Mouse (Mus musculus) cerebellum, postnatal 14 days (tissue): ENCODE measurements around the gene Mvk.

Experiments used
- DNase-seq, 2 experiments: peaks; one replicate each; pipeline ENCODE4 v3.0.0; 2021; ENCODE audit warnings: mixed read lengths in 2 of 2

Gene Mvk

DNA sequence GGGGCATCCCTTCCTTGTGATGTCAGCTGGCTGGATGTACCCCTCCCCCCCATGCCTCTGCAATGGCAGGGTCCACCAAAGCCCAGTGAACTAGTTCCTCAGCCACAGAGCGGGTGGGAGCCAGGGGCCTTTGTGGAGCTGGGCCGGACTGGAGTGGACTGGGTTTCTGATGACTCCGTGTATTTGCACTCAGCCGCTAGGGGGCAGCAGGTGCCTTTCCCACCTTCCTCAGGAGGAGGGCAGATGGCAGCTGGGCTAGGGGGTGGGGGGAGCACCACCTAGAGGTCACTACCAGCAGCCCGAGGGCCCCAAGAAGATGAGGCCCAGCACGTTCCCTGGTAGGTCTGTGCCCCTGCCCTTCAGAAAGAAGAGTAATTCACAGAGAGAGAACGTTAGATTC is 17.2 kb downstream of the Mvk start:
- DNase-seq, result peak; percentile 84 to 93

DNA sequence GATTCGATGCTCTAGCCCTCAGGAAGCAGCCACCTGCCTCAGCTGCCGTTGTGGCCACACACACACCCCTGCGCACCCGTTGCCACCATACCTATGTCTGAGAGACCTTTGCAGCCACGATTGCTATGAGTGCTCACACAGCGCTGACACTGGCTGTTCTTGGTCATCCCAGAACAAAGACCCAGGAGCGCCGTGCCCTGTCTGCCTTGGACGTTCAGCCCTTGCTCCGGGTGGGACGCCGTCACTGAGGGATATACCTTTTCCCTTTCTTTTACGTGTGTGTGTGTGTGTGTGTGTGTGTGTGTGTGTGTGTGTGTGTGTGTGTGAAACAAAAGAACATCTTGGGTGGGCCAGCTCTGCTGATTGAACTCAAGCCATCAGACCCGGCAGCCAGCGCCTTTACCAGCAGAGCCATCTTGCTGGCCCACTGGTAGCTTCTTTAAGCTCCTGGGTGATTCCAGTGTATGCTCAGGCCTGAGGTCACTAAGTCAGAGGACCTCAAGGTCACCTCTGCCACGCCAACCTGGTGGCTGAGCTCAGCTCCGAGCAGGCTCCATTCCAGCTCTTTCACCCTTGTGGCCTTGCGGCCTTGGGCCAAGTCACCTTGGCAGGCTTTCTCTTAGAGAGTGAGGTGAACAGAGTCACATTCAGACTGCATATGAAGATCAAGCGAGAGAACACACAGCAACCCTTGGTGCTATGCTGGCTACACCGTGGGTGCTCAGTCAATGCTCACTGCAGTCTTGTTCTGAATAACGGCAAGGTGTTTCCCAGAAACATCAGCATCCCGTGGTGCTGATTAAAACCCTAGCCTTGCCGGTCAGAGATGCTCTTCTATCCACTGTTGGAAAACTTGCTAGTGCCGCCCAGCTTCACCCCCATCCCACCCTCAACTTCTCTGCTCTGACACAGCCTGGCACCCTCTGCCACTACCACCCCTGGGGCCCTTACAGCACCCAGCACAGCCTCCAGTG is 18.3 kb downstream of the Mvk start:
- no peak for DNase-seq

DNA sequence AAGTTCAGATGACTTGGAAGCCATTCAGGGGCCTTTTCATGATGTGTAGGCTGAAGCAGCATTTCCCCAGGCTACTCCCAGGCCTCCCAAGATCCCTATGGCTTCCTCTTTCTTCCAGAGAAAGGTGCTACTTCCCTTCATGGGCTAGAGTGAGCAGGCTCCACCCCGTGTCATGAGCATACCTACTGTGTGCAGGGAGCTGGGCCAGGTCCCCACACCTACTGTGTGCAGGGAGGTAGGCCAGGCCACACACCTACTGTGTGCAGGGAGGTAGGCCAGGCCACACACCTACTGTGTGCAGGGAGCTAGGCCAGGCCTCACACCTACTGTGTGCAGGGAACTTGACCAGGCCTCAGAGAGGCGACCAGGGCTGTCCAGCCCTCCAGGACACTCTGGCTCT is 20.5 kb downstream of the Mvk start:
- no peak for DNase-seq

DNA sequence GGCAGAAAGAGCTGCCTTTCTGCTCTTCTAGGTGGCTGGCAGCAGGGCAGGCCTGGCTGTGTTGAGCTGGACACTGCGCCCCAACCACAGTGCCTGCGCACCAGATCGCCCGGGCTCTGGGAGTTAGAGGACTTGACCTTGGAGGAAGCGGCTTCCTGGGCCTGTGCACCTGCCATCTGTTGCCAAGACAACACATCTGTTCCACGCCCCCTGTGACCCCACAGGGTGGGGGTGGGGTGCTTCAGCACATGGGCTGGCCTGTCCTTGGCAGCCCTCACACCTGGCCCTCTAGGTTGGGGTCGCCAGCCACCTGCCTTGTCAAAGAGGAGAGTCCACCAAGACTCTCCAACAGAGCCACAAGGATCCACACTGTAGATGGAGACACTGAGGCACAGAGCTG is 21.6 kb downstream of the Mvk start:
- DNase-seq, result no peak

DNA sequence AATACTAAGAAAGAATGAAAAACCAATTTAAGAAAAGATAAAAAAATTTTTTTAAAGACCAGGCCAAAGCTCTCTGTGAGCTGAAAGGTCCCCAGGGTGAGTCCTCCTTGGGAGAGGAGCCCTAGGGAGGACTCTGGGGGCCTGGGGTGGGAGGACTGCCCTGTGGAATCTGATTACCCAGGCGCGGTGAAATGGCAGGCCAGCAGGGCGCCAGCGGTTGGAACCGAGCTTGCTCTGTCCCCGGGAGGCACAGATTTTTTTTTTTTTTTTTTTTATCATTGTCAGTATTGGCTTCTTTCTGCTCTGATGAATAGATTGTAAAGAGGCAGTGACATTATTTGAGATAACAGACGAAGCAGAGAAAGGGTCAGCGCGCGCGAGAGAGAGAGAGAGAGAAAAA is 22.9 kb downstream of the Mvk start:
- DNase-seq, result no peak

DNA sequence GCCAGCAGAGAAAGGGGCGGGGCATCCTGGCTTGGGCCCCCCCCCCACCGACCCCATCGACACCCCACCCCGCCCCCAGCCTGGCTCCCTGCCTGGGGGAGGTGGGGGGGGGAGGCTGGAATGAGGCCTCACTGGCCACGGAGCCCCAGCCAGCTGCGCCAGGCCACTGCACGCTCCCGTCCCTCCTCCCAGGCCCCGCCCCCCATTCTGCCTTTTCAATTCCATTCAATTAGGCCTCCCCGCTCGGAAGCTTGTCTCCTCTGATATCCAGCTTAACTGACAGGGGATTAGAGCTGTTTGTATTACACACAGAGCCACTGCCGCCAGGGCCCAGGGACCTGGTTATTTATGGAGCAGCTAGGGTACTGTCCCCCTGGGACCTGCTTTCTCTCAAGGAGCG is 23.4 kb downstream of the Mvk start:
- peak; percentile 61 to 79 for DNase-seq

DNA sequence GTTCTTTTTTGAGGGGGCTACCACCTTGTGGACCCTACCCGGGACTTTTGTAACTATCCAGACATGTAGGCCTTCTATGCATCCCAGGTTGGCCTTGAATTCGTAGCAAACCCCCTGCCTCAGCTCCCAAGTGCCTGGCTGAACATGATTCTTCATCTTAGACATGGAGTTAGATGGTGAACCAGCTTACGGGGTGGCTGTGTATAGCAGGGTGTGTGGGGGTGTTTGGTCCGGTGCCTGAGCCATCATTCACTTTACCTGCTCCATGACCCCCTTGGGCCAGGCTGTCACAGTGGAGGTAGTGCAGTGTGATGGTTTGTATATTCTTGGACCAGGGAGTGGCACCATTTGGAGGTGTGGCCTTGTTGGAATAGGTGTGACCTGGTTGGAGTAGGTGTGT is 23.9 kb downstream of the Mvk start:
- DNase-seq, result no peak

DNA sequence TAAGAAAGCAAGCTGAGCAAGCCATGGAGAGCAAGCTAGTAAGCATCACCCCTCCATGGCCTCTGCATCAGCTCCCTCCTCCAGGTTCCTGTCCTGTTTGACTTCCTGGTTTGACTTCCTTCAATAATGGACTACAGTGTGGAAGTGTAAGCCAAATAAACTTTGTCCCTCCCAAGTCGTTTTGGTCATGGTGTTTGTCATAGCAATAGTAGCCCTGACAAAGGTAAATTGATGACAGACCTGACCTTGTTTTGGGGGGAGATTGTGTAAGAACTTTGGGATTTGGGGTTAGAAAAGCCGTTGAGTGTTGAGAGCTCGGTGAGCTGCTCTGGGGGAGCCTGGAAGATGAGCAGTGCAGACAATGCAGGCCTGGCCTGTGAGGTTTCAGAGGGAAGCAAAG is 26.3 kb downstream of the Mvk start:
- no peak for DNase-seq

DNA sequence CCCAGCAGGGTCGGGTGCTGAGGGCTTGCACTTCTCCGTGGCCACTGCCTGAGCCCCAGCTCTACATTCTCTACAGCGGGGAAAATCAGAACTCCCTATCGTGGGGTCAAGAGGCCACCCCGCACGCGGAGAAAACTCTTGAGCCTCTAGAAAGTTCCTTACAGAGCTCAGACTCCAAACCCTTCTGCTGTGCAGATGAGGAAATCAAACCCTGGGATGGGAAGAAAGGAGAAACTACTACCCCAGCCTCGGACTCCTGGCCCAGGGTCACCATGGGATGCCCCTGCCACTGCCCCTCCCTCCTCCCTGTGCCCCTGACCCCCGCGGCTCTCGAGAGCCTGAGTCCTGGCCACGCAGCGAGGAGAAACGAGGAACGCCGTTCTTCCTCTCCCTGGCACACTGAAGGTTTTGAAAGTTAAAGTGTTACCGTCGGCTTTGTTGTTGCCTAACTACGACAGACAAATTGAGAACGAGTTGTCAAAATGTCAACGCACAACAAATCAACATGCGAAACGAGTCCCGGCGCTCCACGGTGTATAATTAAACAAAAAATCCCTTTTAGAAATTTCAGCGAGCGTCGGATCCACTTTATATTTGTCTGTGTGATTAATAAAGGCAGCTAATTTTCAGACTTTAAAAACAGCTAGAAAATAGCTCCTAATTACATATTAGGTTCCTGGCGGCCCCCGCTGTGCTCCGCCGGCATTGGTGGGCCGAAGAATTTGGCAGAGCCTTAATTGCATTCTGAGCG is 30.8 kb downstream of the Mvk start:
- no peak for DNase-seq

DNA sequence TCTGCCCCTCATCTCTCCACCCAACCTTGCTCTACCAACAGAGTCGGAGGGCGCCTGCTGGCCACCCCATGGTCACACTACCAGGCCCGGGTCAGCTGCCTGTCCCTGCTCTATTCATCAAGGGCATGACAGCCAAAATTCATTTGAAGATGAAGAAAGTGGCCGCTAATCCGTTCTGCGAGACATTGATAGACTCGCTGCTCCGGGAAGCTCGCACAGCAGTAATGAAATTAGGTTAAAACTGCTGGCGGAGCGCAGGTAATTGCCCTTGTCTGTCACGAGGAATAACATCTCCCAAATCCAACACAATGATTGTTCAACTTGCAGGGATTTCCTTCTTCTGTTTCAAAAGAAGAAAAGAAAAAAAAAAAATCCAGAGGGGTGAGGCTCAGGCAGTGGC is 34.2 kb downstream of the Mvk start:
- no peak for DNase-seq

DNA sequence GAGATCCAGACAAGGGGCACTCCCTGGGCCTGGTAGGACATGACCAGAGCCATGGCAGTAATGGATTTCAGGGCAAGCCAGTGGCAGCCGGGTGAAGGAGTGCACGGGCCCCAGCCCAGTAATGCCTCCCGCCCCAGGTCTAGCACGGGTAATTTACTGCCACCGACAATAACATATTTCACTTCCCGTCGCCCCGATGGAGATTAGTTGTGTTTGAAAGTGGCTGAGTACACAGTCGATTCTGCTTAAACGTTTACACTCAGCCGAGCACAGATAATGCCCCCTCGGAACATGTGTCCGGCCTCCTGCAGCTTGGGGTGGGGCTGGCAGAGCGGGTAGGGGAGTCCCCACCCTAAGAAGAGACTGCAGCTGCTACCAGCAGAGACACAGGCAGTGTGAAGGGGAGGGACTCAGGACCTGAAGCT is 38.5 kb downstream of the Mvk start:
- no peak for DNase-seq

DNA sequence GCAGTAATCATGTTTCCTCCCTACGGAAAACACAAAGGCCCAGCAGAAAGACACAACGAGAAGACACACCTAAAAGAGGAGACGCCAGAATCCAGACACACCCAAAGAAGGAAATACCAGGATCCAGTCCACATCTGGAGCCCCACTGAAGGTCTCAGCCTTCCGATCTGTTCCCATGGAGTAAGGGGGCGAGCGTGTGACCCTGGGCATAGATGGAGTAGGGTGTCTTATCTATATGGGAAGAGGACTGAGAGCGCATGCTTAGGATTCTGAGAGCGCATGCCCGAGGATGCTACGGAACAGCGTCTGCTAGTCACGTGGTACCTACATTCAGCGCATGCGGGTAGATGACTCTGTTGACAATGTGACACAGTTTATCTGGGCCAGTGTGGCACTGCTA is 41.6 kb downstream of the Mvk start:
- no peak for DNase-seq

DNA sequence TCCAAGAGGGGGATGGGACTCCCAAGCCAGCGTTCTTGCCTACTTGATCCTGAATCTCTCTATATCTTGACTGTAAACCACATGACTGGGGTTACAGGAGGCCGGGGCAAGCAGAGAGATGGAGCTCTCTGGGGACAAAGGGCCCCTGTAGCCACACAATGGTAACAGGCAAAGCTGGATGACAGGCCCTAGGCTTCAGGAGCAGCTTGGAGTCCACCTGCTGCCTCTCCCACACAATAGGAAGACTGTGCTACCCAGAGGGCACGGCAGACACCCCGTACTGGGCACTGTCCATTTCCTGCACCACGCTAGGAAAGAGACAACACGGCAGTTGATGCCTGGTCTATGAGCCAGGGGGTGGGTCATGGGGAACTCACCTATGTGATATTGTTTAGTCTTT is 45.5 kb downstream of the Mvk start:
- no peak for DNase-seq

DNA sequence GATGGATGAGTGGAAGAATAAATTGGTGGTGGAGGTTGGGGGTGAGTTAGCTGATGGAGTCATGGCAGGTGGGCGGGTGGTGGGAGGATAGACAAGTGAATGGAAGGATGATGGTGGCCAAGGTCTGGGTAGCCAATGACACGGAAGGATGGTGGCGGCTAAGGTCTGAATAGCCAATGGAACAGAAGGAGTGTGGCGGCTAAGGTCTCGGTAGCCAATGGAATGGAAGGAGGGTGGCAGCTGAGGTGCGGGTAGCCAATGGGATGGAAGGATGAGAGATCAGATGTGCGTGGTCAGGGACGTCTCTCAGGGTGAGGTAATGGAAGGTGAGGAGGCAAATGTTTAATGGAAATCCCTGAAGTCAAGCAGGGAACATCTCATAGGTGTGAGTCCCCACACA is 46.2 kb downstream of the Mvk start:
- DNase-seq, result no peak

DNA sequence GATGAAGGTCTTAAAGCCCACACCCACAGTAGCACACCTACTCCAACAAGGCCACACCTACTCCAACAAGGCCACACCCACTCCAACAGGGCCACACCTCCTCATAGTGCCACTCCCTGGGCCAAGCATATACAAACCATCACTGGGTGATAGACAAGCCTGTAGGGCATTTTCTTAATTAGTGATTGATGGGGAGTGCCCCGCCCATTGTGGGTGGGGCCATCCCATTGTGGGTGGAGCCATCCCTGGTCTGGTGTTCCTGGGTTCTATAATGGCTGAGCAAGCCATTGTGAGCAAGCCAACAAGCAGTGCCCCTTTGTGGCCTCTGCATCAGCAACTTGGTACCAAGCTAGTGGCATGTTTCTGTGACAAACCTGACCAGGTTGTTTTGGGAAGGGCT is 50.7 kb downstream of the Mvk start:
- DNase-seq, result no peak

DNA sequence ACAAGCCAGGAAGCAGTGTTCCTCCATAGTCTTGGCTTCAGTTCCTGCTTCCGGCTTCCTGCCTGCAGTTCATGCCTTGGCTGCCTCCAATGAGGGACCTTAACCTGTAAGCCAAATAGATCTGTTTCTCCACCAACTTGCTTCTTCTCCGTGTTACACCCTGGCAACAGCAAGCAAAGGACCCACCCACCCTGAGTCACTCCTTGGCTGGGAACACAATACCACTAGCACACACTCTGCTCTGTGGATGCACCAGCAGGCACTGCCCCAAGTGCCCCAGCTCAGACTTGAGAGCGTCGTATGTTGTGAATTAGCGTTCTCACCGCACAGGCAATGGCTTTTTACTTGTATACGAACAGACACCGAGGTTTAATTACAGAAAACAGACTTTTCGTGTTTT is 57.2 kb downstream of the Mvk start:
- DNase-seq, result no peak

DNA sequence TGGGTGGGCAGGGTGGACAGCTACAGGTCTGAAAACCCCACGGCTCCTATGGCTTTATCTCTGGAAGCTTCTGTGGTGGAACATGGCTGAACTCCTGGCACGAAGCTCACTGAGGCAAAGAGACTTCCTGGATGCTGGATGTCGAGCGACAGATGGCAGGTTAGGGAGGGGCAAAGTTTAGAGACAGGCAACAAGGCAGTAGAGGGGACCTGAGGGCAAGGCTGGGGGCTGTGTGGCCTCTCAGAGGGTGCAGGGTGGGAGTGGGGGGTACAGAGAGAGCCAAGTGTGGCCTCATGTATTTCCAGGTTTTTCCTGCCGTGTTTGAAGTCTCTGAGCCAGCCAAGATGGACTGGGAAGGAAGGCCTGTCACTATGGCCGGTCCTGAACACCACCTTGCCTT is 60.8 kb downstream of the Mvk start:
- no peak for DNase-seq

DNA sequence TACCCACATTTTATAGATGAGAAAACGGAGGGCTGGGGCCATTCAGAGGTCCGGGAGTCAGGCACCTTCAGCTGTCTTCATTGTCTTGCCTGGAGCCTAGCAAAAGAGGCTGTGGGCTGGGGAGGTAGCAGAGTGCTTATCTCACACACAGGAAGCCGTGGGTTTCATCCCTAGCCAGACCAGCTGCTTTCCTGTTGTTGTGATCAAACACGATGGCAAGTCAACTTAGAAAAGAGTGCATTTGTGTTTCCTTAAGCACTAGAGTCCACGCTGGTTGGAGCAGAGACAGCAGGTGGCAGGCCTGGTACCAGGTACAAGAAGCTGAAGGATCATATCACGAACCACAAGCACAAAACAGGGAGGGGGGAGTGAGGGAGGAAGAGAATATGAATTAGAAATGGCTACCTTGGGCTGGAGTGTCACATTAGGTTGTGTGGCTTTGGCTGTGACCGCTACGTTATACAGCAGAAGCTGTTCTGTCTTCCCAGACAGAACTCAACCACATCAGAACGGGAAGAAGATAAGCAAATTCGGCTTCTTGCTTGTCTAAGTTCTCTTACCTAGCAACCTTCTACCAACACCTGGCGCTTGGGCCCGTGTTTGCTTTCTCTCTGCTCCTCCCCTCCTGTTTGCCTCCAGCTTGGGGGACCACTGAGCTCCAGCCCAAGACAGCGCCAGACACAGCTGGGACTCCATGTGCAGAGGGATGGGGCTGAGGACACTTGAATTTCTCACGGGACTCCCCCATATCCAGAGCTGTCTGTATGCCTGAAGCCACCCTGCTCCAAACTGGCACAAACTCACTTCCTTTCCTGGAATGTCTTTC is 61.4 kb downstream of the Mvk start:
- no peak for DNase-seq

DNA sequence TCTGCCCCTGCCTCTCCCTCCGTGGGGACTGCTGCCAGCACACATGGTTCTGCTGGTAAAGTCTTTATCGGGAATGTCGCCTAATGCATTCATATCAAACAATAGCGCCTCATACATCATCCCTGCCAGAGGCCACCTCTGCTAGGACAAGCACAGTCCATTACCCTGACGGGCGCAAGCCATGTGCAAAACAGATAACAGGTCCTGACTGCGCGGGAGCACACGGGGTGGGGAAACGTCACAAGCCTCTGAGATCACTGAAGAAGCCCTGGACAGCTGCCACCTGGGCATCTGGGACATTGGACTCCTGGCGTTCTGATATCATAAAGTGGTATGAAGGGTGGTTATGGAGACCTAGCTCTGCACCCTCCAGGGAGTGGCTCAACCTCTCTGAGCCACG is 63.3 kb downstream of the Mvk start:
- peak; percentile 17 to 45 for DNase-seq

DNA sequence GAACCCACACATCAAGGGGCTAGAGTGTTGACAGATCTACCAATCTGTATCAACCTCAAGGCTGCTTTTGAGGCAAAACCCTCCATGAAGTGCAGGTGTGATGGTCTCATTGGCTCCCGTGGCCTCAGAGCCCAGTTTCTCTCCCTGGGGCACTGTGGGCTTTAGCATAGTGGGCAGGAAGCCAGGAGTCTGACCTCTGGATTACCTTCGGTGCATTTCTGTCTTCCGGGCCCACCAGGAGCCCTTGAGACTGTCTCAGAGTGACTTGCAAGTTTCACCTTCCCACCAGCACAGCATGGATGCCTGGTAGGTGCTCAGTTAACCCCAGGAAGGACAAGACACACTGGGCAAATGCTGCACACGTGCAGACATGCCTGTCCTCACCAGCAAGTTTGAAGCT is 63.9 kb downstream of the Mvk start:
- DNase-seq, result peak; percentile 14 to 23

DNA sequence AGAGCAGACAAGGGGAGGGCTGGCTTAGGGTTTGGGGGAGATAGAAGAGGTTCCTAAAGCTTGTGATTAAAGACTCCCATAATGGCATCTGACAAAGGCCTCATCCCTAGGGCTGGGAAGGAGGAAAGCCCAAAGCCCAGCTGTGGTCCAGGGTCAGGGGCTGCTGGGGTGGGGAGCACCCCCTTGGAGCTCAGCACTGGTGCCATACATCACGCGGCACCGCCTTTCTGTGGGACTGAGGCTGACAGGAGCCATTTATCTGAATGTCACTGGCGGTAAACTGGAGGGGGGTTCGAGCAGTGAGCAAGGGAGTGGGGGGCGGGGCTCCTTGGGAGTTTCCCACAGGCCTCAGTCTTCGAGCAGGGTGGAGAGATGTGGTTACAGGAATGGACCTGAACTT is 65.4 kb downstream of the Mvk start:
- no peak for DNase-seq
